Mouse (Mus musculus) R1 (cell line): ENCODE measurements at regions not wholly inside any gene's neighbourhood (a gene's known extent, or its start where the extent isn't known, plus 50 kb on each side); places are given as distances from the start of the nearest gene placed in this dataset.

Experiments used
- DNase-seq: peaks from one replicate; pipeline ENCODE4 v3.0.0-alpha.2; 2018; ENCODE audit warnings: low read depth, low spot score

- DNase-seq, result no peak
Measured at GRCm38 (mm10) chr11:23996250-23996649, 78.6 kb downstream of the A830031A19Rik start.

- DNase-seq, result no peak
Measured at GRCm38 (mm10) chr11:23994160-23994559, 80.7 kb downstream of the A830031A19Rik start.

- DNase-seq, result no peak
Measured at GRCm38 (mm10) chr11:23987532-23988450, 87.1 kb downstream of the A830031A19Rik start.

GRCm38 (mm10) chr11:23985231-23985630, 89.6 kb downstream of the A830031A19Rik start:
- DNase-seq, result no peak

- DNase-seq, result peak; percentile 76
Measured at GRCm38 (mm10) chr11:23979332-23979731, 84.3 kb upstream of the Papolg start.

GRCm38 (mm10) chr11:23978300-23978699, 83.2 kb upstream of the Papolg start:
- DNase-seq, result no peak

- DNase-seq, result no peak
Measured at GRCm38 (mm10) chr11:23977096-23977495, 82.0 kb upstream of the Papolg start.

GRCm38 (mm10) chr11:23954323-23954722, 59.3 kb upstream of the Papolg start:
- DNase-seq, result peak; percentile 31

- no peak for DNase-seq
Measured at GRCm38 (mm10) chr11:23945966-23946365, 50.9 kb upstream of the Papolg start.
